Mouse (Mus musculus): Measurements from ENCODE around the gene Olfr1219. TPM values are rescaled to one million over a fixed set of nuclear protein-coding genes. Genes with fewer than 3 reads are reported as not detected.

Olfr1219 gene
- polyA plus RNA-seq, 1 experiment from 2014 or later = not detected

Other genes with a start within 250 kb of the Olfr1219 start
- not detected in 2 replicates for gene Olfr1204, start 234.2 kb downstream of the Olfr1219 start, polyA plus RNA-seq (2015; fragmentation: Nextera tagmentation; extraction: Ambion mirVana)
- not detected in 2 replicates for gene Olfr1206, start 220.3 kb downstream of the Olfr1219 start, polyA plus RNA-seq (2015; fragmentation: Nextera tagmentation; extraction: Ambion mirVana)
- gene Olfr1208, start 181.2 kb downstream of the Olfr1219 start, polyA plus RNA-seq (2015; fragmentation: Nextera tagmentation; extraction: Ambion mirVana) = not detected in 2 replicates
- gene Olfr1209, start 168.4 kb downstream of the Olfr1219 start, polyA plus RNA-seq (2015; fragmentation: Nextera tagmentation; extraction: Ambion mirVana) = not detected in 2 replicates
- not detected in 2 replicates for gene Olfr1211, start 145.4 kb downstream of the Olfr1219 start, polyA plus RNA-seq (2015; fragmentation: Nextera tagmentation; extraction: Ambion mirVana)
- not detected in 2 replicates for gene Olfr1212, start 129.5 kb downstream of the Olfr1219 start, polyA plus RNA-seq (2015; fragmentation: Nextera tagmentation; extraction: Ambion mirVana)
- gene Gm13762, start 103.2 kb downstream of the Olfr1219 start, polyA plus RNA-seq (2015; fragmentation: Nextera tagmentation; extraction: Ambion mirVana) = not detected in 2 replicates
- gene Olfr1214, start 90.9 kb downstream of the Olfr1219 start, polyA plus RNA-seq (2015; fragmentation: Nextera tagmentation; extraction: Ambion mirVana) = not detected in 2 replicates
- gene Olfr1215, start 76.5 kb downstream of the Olfr1219 start, polyA plus RNA-seq (2015; fragmentation: Nextera tagmentation; extraction: Ambion mirVana) = not detected in 2 replicates
- not detected in 2 replicates for gene Olfr1216, start 65.2 kb downstream of the Olfr1219 start, polyA plus RNA-seq (2015; fragmentation: Nextera tagmentation; extraction: Ambion mirVana)
- gene Olfr1217, start 51.4 kb downstream of the Olfr1219 start, polyA plus RNA-seq (2015; fragmentation: Nextera tagmentation; extraction: Ambion mirVana) = not detected in 2 replicates
- not detected in 2 replicates for gene Olfr1218, start 22.3 kb downstream of the Olfr1219 start, polyA plus RNA-seq (2015; fragmentation: Nextera tagmentation; extraction: Ambion mirVana)
- gene Olfr1220, start 23.3 kb upstream of the Olfr1219 start, polyA plus RNA-seq (2015; fragmentation: Nextera tagmentation; extraction: Ambion mirVana) = not detected in 2 replicates
- gene Olfr1221, start 33.8 kb upstream of the Olfr1219 start, polyA plus RNA-seq (2015; fragmentation: Nextera tagmentation; extraction: Ambion mirVana) = not detected in 2 replicates
- not detected in 2 replicates for gene Olfr1222, start 49.5 kb upstream of the Olfr1219 start, polyA plus RNA-seq (2015; fragmentation: Nextera tagmentation; extraction: Ambion mirVana)
- not detected in 2 replicates for gene Olfr1223, start 68.0 kb upstream of the Olfr1219 start, polyA plus RNA-seq (2015; fragmentation: Nextera tagmentation; extraction: Ambion mirVana)
- gene Olfr1224-ps1, start 80.6 kb upstream of the Olfr1219 start, polyA plus RNA-seq (2015; fragmentation: Nextera tagmentation; extraction: Ambion mirVana) = not detected in 2 replicates
- gene Olfr1225, start 91.2 kb upstream of the Olfr1219 start, polyA plus RNA-seq (2015; fragmentation: Nextera tagmentation; extraction: Ambion mirVana) = not detected in 2 replicates
- not detected in 2 replicates for gene Olfr1226, start 116.5 kb upstream of the Olfr1219 start, polyA plus RNA-seq (2015; fragmentation: Nextera tagmentation; extraction: Ambion mirVana)
- gene Olfr1228, start 170.5 kb upstream of the Olfr1219 start, polyA plus RNA-seq (2015; fragmentation: Nextera tagmentation; extraction: Ambion mirVana) = not detected in 2 replicates
- not detected in 2 replicates for gene Olfr1229, start 204.5 kb upstream of the Olfr1219 start, polyA plus RNA-seq (2015; fragmentation: Nextera tagmentation; extraction: Ambion mirVana)
- not detected in 2 replicates for gene Olfr1230, start 213.8 kb upstream of the Olfr1219 start, polyA plus RNA-seq (2015; fragmentation: Nextera tagmentation; extraction: Ambion mirVana)
- gene Olfr1231, start 223.6 kb upstream of the Olfr1219 start, polyA plus RNA-seq (2015; fragmentation: Nextera tagmentation; extraction: Ambion mirVana) = not detected in 2 replicates
- not detected in 2 replicates for gene Olfr1232, start 246.2 kb upstream of the Olfr1219 start, polyA plus RNA-seq (2015; fragmentation: Nextera tagmentation; extraction: Ambion mirVana)

Measured in liver, embryonic 16.5 days (tissue).